Mouse (Mus musculus): ENCODE data around the gene Cox16. TPM values are rescaled to one million over a fixed set of nuclear protein-coding genes. Genes with fewer than 3 reads are reported as not detected.
A peak's percentile ranks its signal among the peaks of the same experiment; 100 is the strongest.

Cox16 gene
- polyA plus RNA-seq, 1 experiment from 2014 or later: 105 TPM

- H3K27ac ChIP-seq (replicated peaks in 1 of 2; ENCODE audit: control insufficient read depth in 1 of 2, insufficient read depth in 1 of 2, low read depth in 2 of 2, low read length in 2 of 2): no peak overlapping the region
- ATAC-seq (ENCODE audit: insufficient number of reproducible peaks, insufficient read depth, low FRiP score, low read depth): no peak
- no peak overlapping the region for H3K4me3 ChIP-seq (ENCODE audit: control insufficient read depth in 1 of 2, insufficient read depth in 1 of 2, low read depth in 1 of 2, low read length in 2 of 2)
- H3K36me3 ChIP-seq (ENCODE audit: control insufficient read depth, insufficient read depth, low read length): no peaks in the 10 kb centered on the region
- WGBS: 87% methylated on average over 3 of the region's 3 CpGs
- H3K9ac ChIP-seq (ENCODE audit: low read length): no peak overlapping the region
- peaks cover 7 to 8% of the 10 kb centered on the region in 2 experiments; a peak in 2 of 4 replicates for H3K4me1 ChIP-seq (ENCODE audit: control insufficient read depth in 2 of 2, insufficient read depth in 2 of 2, low read length in 2 of 2)
- no peak overlapping the region for H3K4me2 ChIP-seq (ENCODE audit: low read length)
- no peaks in the 10 kb centered on the region; the same call in 1 of the 2 replicates for H3K27me3 ChIP-seq (ENCODE audit: control insufficient read depth, insufficient read depth, low read length)
- no peaks in the 10 kb centered on the region for H3K9me3 ChIP-seq (ENCODE audit: control insufficient read depth, low read length)
Measured at GRCm38 (mm10) chr12:81324116-81324515, 160.8 kb downstream of the Cox16 start.

- ATAC-seq (ENCODE audit: insufficient number of reproducible peaks, insufficient read depth, low FRiP score, low read depth): no peak
- H3K9ac ChIP-seq (ENCODE audit: low read length): no peak overlapping the region
- peak overlapping the region in 1 of 2 experiments; percentile 47; a peak in 1 of 4 replicates for H3K27ac ChIP-seq (replicated peaks in 1 of 2; ENCODE audit: control insufficient read depth in 1 of 2, insufficient read depth in 1 of 2, low read depth in 2 of 2, low read length in 2 of 2)
- H3K4me2 ChIP-seq (ENCODE audit: low read length): no peak overlapping the region
- H3K4me3 ChIP-seq (ENCODE audit: control insufficient read depth in 1 of 2, insufficient read depth in 1 of 2, low read depth in 1 of 2, low read length in 2 of 2): no peak overlapping the region
- H3K9me3 ChIP-seq (ENCODE audit: control insufficient read depth, low read length): no peaks in the 10 kb centered on the region
- 38% methylated on average over 1 of the region's 1 CpGs for WGBS
- peaks cover 7 to 8% of the 10 kb centered on the region in 2 experiments; a peak in 2 of 4 replicates for H3K4me1 ChIP-seq (ENCODE audit: control insufficient read depth in 2 of 2, insufficient read depth in 2 of 2, low read length in 2 of 2)
- no peaks in the 10 kb centered on the region for H3K27me3 ChIP-seq (ENCODE audit: control insufficient read depth, insufficient read depth, low read length)
- no peaks in the 10 kb centered on the region for H3K36me3 ChIP-seq (ENCODE audit: control insufficient read depth, insufficient read depth, low read length)
Measured at GRCm38 (mm10) chr12:81321021-81321420, 163.9 kb downstream of the Cox16 start.

- H3K36me3 ChIP-seq (ENCODE audit: control insufficient read depth, insufficient read depth, low read length): no peaks in the 10 kb centered on the region
- H3K4me3 ChIP-seq (ENCODE audit: control insufficient read depth in 1 of 2, insufficient read depth in 1 of 2, low read depth in 1 of 2, low read length in 2 of 2): no peak overlapping the region
- no peak overlapping the region for H3K9ac ChIP-seq (ENCODE audit: low read length)
- WGBS: 30% methylated on average over 2 of the region's 2 CpGs
- no peaks in the 10 kb centered on the region for H3K27me3 ChIP-seq (ENCODE audit: control insufficient read depth, insufficient read depth, low read length)
- H3K4me2 ChIP-seq (ENCODE audit: low read length): no peak overlapping the region
- no peak for ATAC-seq (ENCODE audit: insufficient number of reproducible peaks, insufficient read depth, low FRiP score, low read depth)
- H3K4me1 ChIP-seq (ENCODE audit: control insufficient read depth in 2 of 2, insufficient read depth in 2 of 2, low read length in 2 of 2): peaks cover 7 to 8% of the 10 kb centered on the region in 2 experiments; a peak in 2 of 4 replicates
- no peak overlapping the region for H3K27ac ChIP-seq (replicated peaks in 1 of 2; ENCODE audit: control insufficient read depth in 1 of 2, insufficient read depth in 1 of 2, low read depth in 2 of 2, low read length in 2 of 2)
- H3K9me3 ChIP-seq (ENCODE audit: control insufficient read depth, low read length): no peaks in the 10 kb centered on the region
Measured at GRCm38 (mm10) chr12:81317811-81318210, 167.1 kb downstream of the Cox16 start.

GRCm38 (mm10) chr12:81315953-81316352 is 169.0 kb downstream of the Cox16 start:
- no peaks in the 10 kb centered on the region for H3K27me3 ChIP-seq (ENCODE audit: control insufficient read depth, insufficient read depth, low read length)
- H3K9me3 ChIP-seq (ENCODE audit: control insufficient read depth, low read length): no peaks in the 10 kb centered on the region
- H3K36me3 ChIP-seq (ENCODE audit: control insufficient read depth, insufficient read depth, low read length): no peaks in the 10 kb centered on the region
- H3K4me2 ChIP-seq (ENCODE audit: low read length): no peak overlapping the region
- ATAC-seq (ENCODE audit: insufficient number of reproducible peaks, insufficient read depth, low FRiP score, low read depth): no peak
- H3K9ac ChIP-seq (ENCODE audit: low read length): no peak overlapping the region
- no peak overlapping the region for H3K4me3 ChIP-seq (ENCODE audit: control insufficient read depth in 1 of 2, insufficient read depth in 1 of 2, low read depth in 1 of 2, low read length in 2 of 2)
- 90% methylated on average over 5 of the region's 5 CpGs for WGBS
- H3K4me1 ChIP-seq (ENCODE audit: control insufficient read depth in 2 of 2, insufficient read depth in 2 of 2, low read length in 2 of 2): peaks cover 3 to 6% of the 10 kb centered on the region in 2 experiments; a peak in 2 of 4 replicates
- H3K27ac ChIP-seq (replicated peaks in 1 of 2; ENCODE audit: control insufficient read depth in 1 of 2, insufficient read depth in 1 of 2, low read depth in 2 of 2, low read length in 2 of 2): no peak overlapping the region

Other genes starting within 250 kb of the Cox16 start
- gene Slc8a3, start 151.9 kb downstream of the Cox16 start, polyA plus RNA-seq (2014; fragmentation: Nextera tagmentation; extraction: Ambion mirVana): 0.46 and 0.47 TPM in 2 replicates
- 0.30 TPM in 2 replicates for gene Gm4787, start 105.7 kb downstream of the Cox16 start, polyA plus RNA-seq (2014; fragmentation: Nextera tagmentation; extraction: Ambion mirVana)
- gene Adam4, start 63.2 kb downstream of the Cox16 start, polyA plus RNA-seq (2014; fragmentation: Nextera tagmentation; extraction: Ambion mirVana): 0.45 and 0.55 TPM in 2 replicates
- gene Gm20498, start 47.8 kb upstream of the Cox16 start, polyA plus RNA-seq (2014; fragmentation: Nextera tagmentation; extraction: Ambion mirVana): 26.2 and 35.2 TPM in 2 replicates
- 37.1 and 37.9 TPM in 2 replicates for gene Synj2bp, start 47.8 kb upstream of the Cox16 start, polyA plus RNA-seq (2014; fragmentation: Nextera tagmentation; extraction: Ambion mirVana)
- gene Adam21, start 83.3 kb upstream of the Cox16 start, polyA plus RNA-seq (2014; fragmentation: Nextera tagmentation; extraction: Ambion mirVana): 0.08 and 0.32 TPM in 2 replicates
- 50.6 and 51.6 TPM in 2 replicates for gene Med6, start 109.9 kb upstream of the Cox16 start, polyA plus RNA-seq (2014; fragmentation: Nextera tagmentation; extraction: Ambion mirVana)
- gene Ttc9, start 146.1 kb upstream of the Cox16 start, polyA plus RNA-seq (2014; fragmentation: Nextera tagmentation; extraction: Ambion mirVana): 2.6 and 3.3 TPM in 2 replicates

Measured in heart, embryonic 14.5 days (tissue).